Mouse (Mus musculus) hindbrain, postnatal 0 days (tissue): ENCODE data around the gene Fgfr2. TPM values are rescaled to one million over a fixed set of nuclear protein-coding genes. Genes with fewer than 3 reads are reported as not detected.
A peak's percentile ranks its signal among the peaks of the same experiment; 100 is the strongest.
"Not testable (repeated sequence)": the region's sequence is repeated elsewhere in the genome, so short reads cannot be mapped to it uniquely, and the experiment has no call there.

ENCODE experiments used
- ATAC-seq: fragments of 200-750 bp; cut with Nextera tagmentation; 2 replicates; pipeline ENCODE4 v1.8.0; 2017; ENCODE audit warnings: mild to moderate bottlenecking, moderate TSS enrichment, moderate library complexity
- DNase-seq: peaks from one replicate; pipeline ENCODE4 v3.0.0-alpha.2; 2015; ENCODE audit warnings: low spot score
- H3K27ac ChIP-seq: fragments of 300-500 bp; sonication (generic); 2 replicates; pipeline ENCODE4 v1.5.1; 2014; ENCODE audit warnings: mild to moderate bottlenecking
- H3K27me3 ChIP-seq: fragments of 300-500 bp; sonication (generic); 2 replicates; pipeline ENCODE4 v1.6.1; 2014; ENCODE audit warnings: low read length, mixed read lengths; ENCODE audit not compliant: insufficient read depth
- H3K36me3 ChIP-seq: fragments of 300-500 bp; sonication (generic); 2 replicates; pipeline ENCODE4 v1.6.1; 2014; ENCODE audit warnings: low read length, mixed read lengths; ENCODE audit not compliant: insufficient read depth
- H3K4me1 ChIP-seq: fragments of 300-500 bp; sonication (generic); 2 replicates; pipeline ENCODE4 v1.6.1; 2014; ENCODE audit warnings: antibody characterized with exemption, low read length, mixed read lengths; ENCODE audit not compliant: insufficient read depth
- H3K4me2 ChIP-seq: fragments of 300-500 bp; sonication (generic); 2 replicates; pipeline ENCODE4 v1.6.1; 2014; ENCODE audit warnings: low read depth, mild to moderate bottlenecking, low read length, moderate library complexity, mixed read lengths
- H3K4me3 ChIP-seq: fragments of 300-500 bp; sonication (generic); 2 replicates; pipeline ENCODE4 v1.5.1; 2014; ENCODE audit warnings: low read length
- H3K9ac ChIP-seq: fragments of 300-500 bp; sonication (generic); replicated peaks from 2 replicates; pipeline ENCODE4 v1.6.1; 2014; ENCODE audit warnings: mild to moderate bottlenecking, low read length, moderate library complexity, mixed read lengths
- H3K9me3 ChIP-seq: fragments of 300-500 bp; sonication (generic); 2 replicates; pipeline ENCODE4 v1.6.1; 2016; ENCODE audit warnings: low read length, mixed read lengths
- CTCF ChIP-seq: IDR thresholded peaks from 2 replicates; pipeline ENCODE4 v1.5.1; 2016; ENCODE audit warnings: antibody characterized with exemption, control low read depth, low read depth
- WGBS: fragments of 180-500 bp; shearing (Covaris S2); extraction: QIAGEN DNeasy Blood & Tissue Kit; methylation state at CpG from one replicate; pipeline ENCODE4 v1.1.7; 2014; 5-methylcytosine and 5-hydroxymethylcytosine counted together
- polyA plus RNA-seq: library from polyadenylated mRNA; unstranded; fragments of >200 nt; fragmentation: Nextera tagmentation; extraction: Ambion mirVana; gene quantifications from 2 replicates; pipeline ENCODE4 v1.2.1, GENCODE M21; 2015
- total RNA-seq: library from RNA; depleted of rRNA; stranded (reverse); fragments of >200 nt; gene quantifications from 2 replicates; pipeline ENCODE4 v1.2.3, GENCODE M21; 2014

Gene Fgfr2
- total and polyA plus RNA-seq, 2 experiments from 2014 or later, result 17.3 to 49.0 TPM

DNA sequence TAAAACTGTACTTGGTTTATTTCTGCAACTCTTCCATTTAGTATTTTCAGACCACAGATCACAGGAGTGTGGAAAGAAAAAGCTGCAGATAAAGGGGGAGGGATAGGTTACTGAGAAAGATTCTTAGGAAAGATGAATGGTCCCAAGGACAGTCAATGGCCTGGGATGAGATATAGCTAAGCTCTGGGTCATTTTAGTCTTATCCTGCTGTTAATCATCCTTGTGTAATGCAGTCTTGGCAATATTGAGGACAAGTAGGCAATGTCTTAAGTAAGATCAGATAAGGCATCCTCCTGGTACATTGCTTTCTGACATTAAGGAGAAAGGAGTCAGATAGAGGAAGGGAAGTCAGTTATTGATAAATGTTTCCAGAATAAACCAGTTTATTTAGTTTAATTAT is 1705.5 kb downstream of the Fgfr2 start:
- no peak for ATAC-seq
- Histone ChIP-seq H3K36me3 (no peaks in the 10 kb centered on the region), H3K4me2 (no peak overlapping the region), H3K27ac (no peak overlapping the region), H3K9me3 (no peaks in the 10 kb centered on the region), H3K27me3 (no peaks in the 10 kb centered on the region), H3K4me3 (no peak overlapping the region), H3K4me1 (peaks cover under 1% of the 10 kb centered on the region; the same call in 1 of the 2 replicates), H3K9ac (no peak overlapping the region)
- TF ChIP-seq CTCF, result no peak
- no peak for DNase-seq

DNA sequence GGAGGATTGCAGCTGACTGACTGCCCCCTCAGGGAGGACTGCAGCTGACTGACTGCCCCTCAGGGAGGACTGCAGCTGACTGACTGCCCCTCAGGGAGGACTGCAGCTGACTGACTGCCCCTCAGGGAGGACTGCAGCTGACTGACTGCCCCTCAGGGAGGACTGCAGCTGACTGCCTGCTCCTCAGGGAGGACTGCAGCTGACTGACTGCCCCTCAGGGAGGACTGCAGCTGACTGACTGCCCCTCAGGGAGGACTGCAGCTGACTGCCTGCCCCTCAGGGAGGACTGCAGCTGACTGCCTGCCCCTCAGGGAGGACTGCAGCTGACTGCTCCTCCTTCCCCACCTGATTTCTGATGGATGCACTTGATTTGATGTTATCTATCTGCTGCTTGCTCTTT is 1706.4 kb downstream of the Fgfr2 start:
- H3K4me2 ChIP-seq, H3K27ac ChIP-seq, H3K9ac ChIP-seq, H3K4me3 ChIP-seq, ATAC-seq, H3K27me3 ChIP-seq, H3K9me3 ChIP-seq, H3K36me3 ChIP-seq, H3K4me1 ChIP-seq, DNase-seq: not testable (repeated sequence)

DNA sequence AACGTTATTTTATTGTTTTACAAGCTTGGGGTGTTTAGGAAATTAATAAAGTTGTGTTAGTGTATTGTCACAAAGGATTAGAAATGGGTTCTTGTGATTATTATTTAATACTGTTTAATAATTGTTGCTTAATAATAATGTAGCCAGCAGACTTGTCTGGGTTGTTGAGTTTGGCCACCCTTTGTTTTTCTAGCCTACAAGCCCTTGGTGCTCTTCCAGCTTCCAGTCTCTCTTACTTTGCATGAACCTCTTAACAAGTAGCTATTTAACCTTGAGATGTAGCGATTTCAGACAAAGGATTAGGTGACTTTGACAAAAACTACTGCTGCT is 1711.2 kb downstream of the Fgfr2 start:
- 78% methylated on average over 2 of the region's 2 CpGs for WGBS
- Histone ChIP-seq H3K27ac (no peak overlapping the region), H3K4me2 (peak overlapping the region; percentile 88), H3K27me3 (no peaks in the 10 kb centered on the region), H3K4me1 (peaks cover 22% of the 10 kb centered on the region), H3K4me3 (no peak overlapping the region), H3K9ac (no peak overlapping the region), H3K9me3 (no peaks in the 10 kb centered on the region), H3K36me3 (no peaks in the 10 kb centered on the region)
- ATAC-seq (no peak), DNase-seq (no peak)
- no peak for TF ChIP-seq CTCF

DNA sequence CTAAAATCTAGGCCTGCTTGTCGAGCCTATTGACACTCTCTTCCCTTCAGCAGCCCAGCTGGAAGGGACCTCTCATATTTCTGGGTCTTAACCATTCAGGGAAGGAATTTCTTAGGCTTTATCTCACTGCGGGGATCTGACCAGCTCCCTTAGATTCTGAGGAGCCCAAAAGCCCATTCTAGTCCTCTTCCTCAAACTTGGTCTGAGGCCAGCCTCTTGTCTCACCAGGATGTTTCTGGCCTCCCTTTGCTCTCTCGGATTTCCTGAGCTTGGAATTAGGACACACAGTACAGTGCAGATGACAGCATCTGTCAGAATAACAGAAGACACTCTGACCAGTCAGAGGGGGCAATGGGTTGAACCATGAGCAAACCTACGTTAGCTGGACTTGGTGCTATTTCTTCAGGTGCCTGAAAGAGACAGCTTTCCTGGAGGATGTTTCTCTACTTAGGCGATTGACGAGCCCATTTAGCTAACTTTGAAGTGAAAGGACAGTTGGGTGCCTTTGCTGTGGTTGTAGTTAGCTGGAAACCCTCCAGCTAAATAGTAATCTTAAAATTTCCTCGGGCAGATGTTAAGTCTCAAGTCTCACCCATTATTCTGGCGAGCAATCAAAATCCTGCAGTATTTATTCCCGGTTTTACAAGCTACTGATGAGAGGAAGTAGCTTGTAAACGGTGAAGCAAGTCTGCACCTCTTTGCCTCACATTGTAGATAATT is 1711.8 kb downstream of the Fgfr2 start:
- Histone ChIP-seq H3K36me3 (no peaks in the 10 kb centered on the region), H3K4me3 (peak overlapping the region; percentile 97), H3K27me3 (no peaks in the 10 kb centered on the region), H3K27ac (peak overlapping the region; percentile 28; the same call in 1 of the 2 replicates), H3K4me1 (peaks cover 22% of the 10 kb centered on the region), H3K9me3 (no peaks in the 10 kb centered on the region), H3K4me2 (peak overlapping the region; percentile 88), H3K9ac (peak overlapping the region; percentile 95; the same call in 1 of the 2 replicates)
- DNase-seq, result no peak
- no peak for TF ChIP-seq CTCF
- ATAC-seq, result no peak
- 48% methylated on average over 10 of the region's 10 CpGs for WGBS

GRCm38 (mm10) chr7:131410416-131411058 is 1712.6 kb downstream of the Fgfr2 start, which contains the start of the genes Ikzf5 and Acadsb:
Ikzf5 (minus strand) TSS chr7:131410521.
Acadsb (plus strand) TSS chr7:131410601.
- no peaks in the 10 kb centered on the region for H3K27me3 ChIP-seq
- ATAC-seq, result peak; percentile 99
- under 1% methylated on average over 42 of the region's 42 CpGs for WGBS

GRCm38 (mm10) chr7:131409988-131410385 is 1713.2 kb downstream of the Fgfr2 start:
- Histone ChIP-seq H3K36me3 (no peaks in the 10 kb centered on the region), H3K9ac (peak overlapping the region; percentile 95), H3K27me3 (no peaks in the 10 kb centered on the region), H3K4me3 (peak overlapping the region; percentile 97), H3K4me2 (peak overlapping the region; percentile 88), H3K4me1 (peaks cover 22% of the 10 kb centered on the region), H3K27ac (peak overlapping the region; percentile 86), H3K9me3 (no peaks in the 10 kb centered on the region)
- ATAC-seq (peak; percentile 67), DNase-seq (peak; percentile 44)
- no peak for TF ChIP-seq CTCF
- under 1% methylated on average over 37 of the region's 38 CpGs for WGBS

More at GRCm38 (mm10) chr7:131410416-131411058, 1712.6 kb downstream of the Fgfr2 start, which contains the start of the genes Ikzf5 and Acadsb:
- Histone ChIP-seq H3K9me3 (no peaks in the 10 kb centered on the region), H3K4me1 (peaks cover 22% of the 10 kb centered on the region), H3K27ac (peak within 1 kb of the TSS; percentile 86), H3K9ac (peak within 1 kb of the TSS; percentile 95), H3K4me3 (peak within 1 kb of the TSS; percentile 97), H3K36me3 (no peaks in the 10 kb centered on the region), H3K4me2 (peak within 1 kb of the TSS; percentile 88)
- TF ChIP-seq CTCF, result no peak
- DNase-seq, result peak; percentile 98
